Mouse (Mus musculus) neural tube, embryonic 14.5 days (tissue): Measurements from ENCODE around the gene Stard3. TPM values are rescaled to one million over a fixed set of nuclear protein-coding genes. Genes with fewer than 3 reads are reported as not detected.
"Not testable (repeated sequence)": the region's sequence is repeated elsewhere in the genome, so short reads cannot be mapped to it uniquely, and the experiment has no call there.

ENCODE experiments used
- ATAC-seq: fragments of 200-750 bp; cut with Nextera tagmentation; 2 replicates; pipeline ENCODE4 v1.8.0; 2017; ENCODE audit warnings: low read depth, mild to moderate bottlenecking, moderate TSS enrichment, moderate library complexity
- H3K27ac ChIP-seq: fragments of 300-500 bp; sonication (generic); 2 replicates; pipeline ENCODE4 v1.5.1; 2014; ENCODE audit warnings: low read depth, mild to moderate bottlenecking, control low read depth, low read length, moderate library complexity, mixed read lengths
- H3K27me3 ChIP-seq: fragments of 300-500 bp; sonication (generic); 2 replicates; pipeline ENCODE4 v1.6.1; 2014; ENCODE audit warnings: low read length; ENCODE audit not compliant: control insufficient read depth, insufficient read depth
- H3K36me3 ChIP-seq: fragments of 300-500 bp; sonication (generic); 2 replicates; pipeline ENCODE4 v1.6.1; 2014; ENCODE audit warnings: low read length, mixed read lengths; ENCODE audit not compliant: control insufficient read depth, insufficient read depth
- H3K4me1 ChIP-seq: fragments of 300-500 bp; sonication (generic); 2 replicates; pipeline ENCODE4 v1.6.1; 2014; ENCODE audit warnings: low read length; ENCODE audit not compliant: control insufficient read depth, insufficient read depth
- H3K4me2 ChIP-seq: fragments of 300-500 bp; sonication (generic); 2 replicates; pipeline ENCODE4 v1.6.1; 2014; ENCODE audit warnings: mild to moderate bottlenecking, low read depth, low read length, control low read depth
- H3K4me3 ChIP-seq: fragments of 300-500 bp; sonication (generic); 2 replicates; pipeline ENCODE4 v1.5.1; 2014; ENCODE audit warnings: low read depth, low read length, control low read depth, mixed read lengths
- H3K9ac ChIP-seq: fragments of 300-500 bp; sonication (generic); replicated peaks from 2 replicates; pipeline ENCODE4 v1.6.1; 2014; ENCODE audit warnings: low read depth, mild to moderate bottlenecking, control low read depth, low read length, mixed read lengths
- H3K9me3 ChIP-seq: fragments of 300-500 bp; sonication (generic); 2 replicates; pipeline ENCODE4 v1.6.1; 2016; ENCODE audit warnings: low read length; ENCODE audit not compliant: control insufficient read depth
- WGBS: fragments of 180-500 bp; shearing (Covaris S2); extraction: QIAGEN DNeasy Blood & Tissue Kit; methylation state at CpG from one replicate; pipeline ENCODE4 v1.1.7; 2014; 5-methylcytosine and 5-hydroxymethylcytosine counted together
- polyA plus RNA-seq: library from polyadenylated mRNA; unstranded; fragments of >200 nt; fragmentation: Nextera tagmentation; extraction: Ambion mirVana; gene quantifications from 2 replicates; pipeline ENCODE4 v1.2.1, GENCODE M21; 2014

The Stard3 gene
- polyA plus RNA-seq, 1 experiment from 2014 or later, result 28.0 TPM

- Histone ChIP-seq H3K9ac (no peak overlapping the region), H3K4me3 (no peak overlapping the region), H3K4me1 (0 out of 2 replicates have a peak, but pooled peaks cover 4% of the 10 kb centered on the region), H3K27me3 (no peaks in the 10 kb centered on the region), H3K9me3 (no peaks in the 10 kb centered on the region), H3K36me3 (peaks cover 29% of the 10 kb centered on the region), H3K4me2 (no peak overlapping the region), H3K27ac (no peak overlapping the region)
- 69% methylated on average over 8 of the region's 8 CpGs for WGBS
- no peak for ATAC-seq
Observed at GRCm38 (mm10) chr11:98374266-98374665, 16.1 kb downstream of the Stard3 start.

GRCm38 (mm10) chr11:98376756-98377155 is 18.6 kb downstream of the Stard3 start:
- 65% methylated on average over 5 of the region's 5 CpGs for WGBS
- Histone ChIP-seq H3K27me3 (no peaks in the 10 kb centered on the region), H3K27ac (no peak overlapping the region), H3K4me3 (no peak overlapping the region), H3K9ac (no peak overlapping the region), H3K36me3 (peaks cover 39% of the 10 kb centered on the region), H3K9me3 (no peaks in the 10 kb centered on the region), H3K4me1 (no peaks in the 10 kb centered on the region), H3K4me2 (no peak overlapping the region)
- ATAC-seq, result no peak

- Histone ChIP-seq H3K36me3 (peaks cover 39% of the 10 kb centered on the region), H3K27me3 (no peaks in the 10 kb centered on the region), H3K4me1 (no peaks in the 10 kb centered on the region), H3K9ac (no peak overlapping the region), H3K4me3 (no peak overlapping the region), H3K9me3 (no peaks in the 10 kb centered on the region), H3K4me2 (no peak overlapping the region), H3K27ac (no peak overlapping the region)
- 87% methylated on average over 11 of the region's 11 CpGs for WGBS
- ATAC-seq, result no peak
Observed at GRCm38 (mm10) chr11:98377787-98378186, 19.6 kb downstream of the Stard3 start.

- no peak for ATAC-seq
- Histone ChIP-seq H3K36me3 (peaks cover 39% of the 10 kb centered on the region), H3K27me3 (no peaks in the 10 kb centered on the region), H3K4me2 (no peak overlapping the region), H3K9me3 (no peaks in the 10 kb centered on the region), H3K27ac (no peak overlapping the region), H3K4me3 (no peak overlapping the region), H3K4me1 (no peaks in the 10 kb centered on the region), H3K9ac (no peak overlapping the region)
- 95% methylated on average over 7 of the region's 7 CpGs for WGBS
Observed at GRCm38 (mm10) chr11:98379379-98379778, 21.2 kb downstream of the Stard3 start.

GRCm38 (mm10) chr11:98380106-98380505 is 21.9 kb downstream of the Stard3 start:
- WGBS, result 87% methylated on average over 6 of the region's 6 CpGs
- no peak overlapping the region for H3K4me2 ChIP-seq
- H3K4me1 ChIP-seq, result no peaks in the 10 kb centered on the region
- no peak overlapping the region for H3K9ac ChIP-seq
- H3K27me3 ChIP-seq, result no peaks in the 10 kb centered on the region
- ATAC-seq, result no peak
- peaks cover 36% of the 10 kb centered on the region for H3K36me3 ChIP-seq
- no peak overlapping the region for H3K27ac ChIP-seq
- no peaks in the 10 kb centered on the region for H3K9me3 ChIP-seq
- H3K4me3 ChIP-seq, result no peak overlapping the region

- Histone ChIP-seq H3K27me3 (no peaks in the 10 kb centered on the region), H3K9ac (no peak overlapping the region), H3K4me1 (no peaks in the 10 kb centered on the region), H3K9me3 (no peaks in the 10 kb centered on the region), H3K27ac (no peak overlapping the region), H3K4me3 (no peak overlapping the region), H3K36me3 (peaks cover 27% of the 10 kb centered on the region), H3K4me2 (no peak overlapping the region)
- no peak for ATAC-seq
- WGBS, result 100% methylated on average over 2 of the region's 2 CpGs
Observed at GRCm38 (mm10) chr11:98381651-98382050, 23.5 kb downstream of the Stard3 start.

- not testable (repeated sequence) for H3K4me3 ChIP-seq, H3K4me2 ChIP-seq, H3K9me3 ChIP-seq, H3K9ac ChIP-seq, ATAC-seq, H3K27ac ChIP-seq, H3K4me1 ChIP-seq, H3K27me3 ChIP-seq
- peaks cover 27% of the 10 kb centered on the region for H3K36me3 ChIP-seq
- 49% methylated on average over 2 of the region's 2 CpGs for WGBS
Observed at GRCm38 (mm10) chr11:98382405-98382804, 24.2 kb downstream of the Stard3 start.

- WGBS, result 69% methylated on average over 14 of the region's 14 CpGs
- no peak for ATAC-seq
- Histone ChIP-seq H3K27ac (no peak within 1 kb of the TSS), H3K36me3 (peaks cover 19% of the 10 kb centered on the region), H3K4me1 (no peaks in the 10 kb centered on the region), H3K9ac (no peak within 1 kb of the TSS), H3K4me3 (no peak within 1 kb of the TSS), H3K9me3 (no peaks in the 10 kb centered on the region), H3K4me2 (no peak within 1 kb of the TSS), H3K27me3 (peaks cover 12% of the 10 kb centered on the region; the same call in 1 of the 2 replicates)
Observed at GRCm38 (mm10) chr11:98383261-98384030, 25.3 kb downstream of the Stard3 start, which contains the start of gene Tcap. Tcap (plus strand) TSS chr11:98383811.

GRCm38 (mm10) chr11:98384216-98384615 is 26.0 kb downstream of the Stard3 start:
- 67% methylated on average over 17 of the region's 20 CpGs for WGBS
- H3K9me3 ChIP-seq, result no peaks in the 10 kb centered on the region
- no peak overlapping the region for H3K9ac ChIP-seq

More at GRCm38 (mm10) chr11:98384216-98384615, 26.0 kb downstream of the Stard3 start:
- H3K27me3 ChIP-seq, result peaks cover 12% of the 10 kb centered on the region; the same call in 1 of the 2 replicates
- H3K4me1 ChIP-seq, result no peaks in the 10 kb centered on the region
- H3K36me3 ChIP-seq, result peaks cover 11% of the 10 kb centered on the region; the same call in 1 of the 2 replicates
- no peak overlapping the region for H3K4me3 ChIP-seq
- ATAC-seq, result no peak
- H3K4me2 ChIP-seq, result no peak overlapping the region
- no peak overlapping the region for H3K27ac ChIP-seq
